16 mouse cellular contexts compared by ENCODE assay signal in genomic region chr16:41729911-41730310, GRCm38 (mm10).
DNase-seq lines count a peak whose midpoint lies in the region; ATAC-seq and TF ChIP-seq lines count a peak whose summit lies in the region.
"Had no signal": no experiment of that assay in that cellular context is flagged by ENCODE, and none has a peak within 500 bp of the region (broad histone marks: within the 10 kb centered on the region; RNA-seq: fewer than 3 reads in every experiment).

No protein-coding gene starts in this region.

- H3K4me2 ChIP-seq in forebrain, embryonic 15.5 days (replicated peaks) = no peak overlapping the region
- no peak overlapping the region for H3K4me2 ChIP-seq in forebrain, embryonic 12.5 days
- H3K4me2 ChIP-seq: embryonic facial prominence, embryonic 13.5 days; hindbrain, embryonic 15.5 days had no signal

- H3K27me3 ChIP-seq in forebrain, embryonic 15.5 days = no peaks in the 10 kb centered on the region
- H3K27me3 ChIP-seq in forebrain, embryonic 12.5 days = no peaks in the 10 kb centered on the region
- H3K27me3 ChIP-seq: embryonic facial prominence, embryonic 13.5 days; hindbrain, embryonic 15.5 days had no signal

- no peak for TF ChIP-seq CTCF in layer of hippocampus, adult 2 months (conservative IDR thresholded peaks at IDR 0.05)

- peak; percentile 71 for DNase-seq in cerebellum, adult 9-10 months
- no peak for DNase-seq in cerebellum, adult 9-11 months
- no peak for DNase-seq in layer of hippocampus, adult 2 months (ENCODE audit: low spot score in 2 of 2)
- no peak for DNase-seq in layer of hippocampus, postnatal 36 days
- no peak for DNase-seq in heart, postnatal 10 days
- DNase-seq: adrenal gland, postnatal 10 days; gastrocnemius, postnatal 10 days; heart, adult 18-20 months; heart, postnatal 14 days; kidney, adult 2 months had no signal

- WGBS in forebrain, embryonic 15.5 days = 88% methylated on average over 1 of the region's 1 CpGs
- WGBS in forebrain, embryonic 12.5 days = 88% methylated on average over 1 of the region's 1 CpGs

- peaks cover 18% of the 10 kb centered on the region for H3K4me1 ChIP-seq in forebrain, embryonic 15.5 days
- H3K4me1 ChIP-seq in forebrain, embryonic 12.5 days = no peaks in the 10 kb centered on the region
- H3K4me1 ChIP-seq: embryonic facial prominence, embryonic 13.5 days; heart, embryonic 10.5 days had no signal

- no peak overlapping the region for H3K4me3 ChIP-seq in forebrain, embryonic 15.5 days
- no peak overlapping the region for H3K4me3 ChIP-seq in forebrain, embryonic 12.5 days (replicated peaks)
- H3K4me3 ChIP-seq in layer of hippocampus, adult 2 months = no peak overlapping the region
- H3K4me3 ChIP-seq: embryonic facial prominence, embryonic 13.5 days; heart, embryonic 10.5 days; hindbrain, embryonic 15.5 days had no signal

- no peak for ATAC-seq in forebrain, embryonic 15.5 days (replicated peaks)
- no peak for ATAC-seq in forebrain, embryonic 12.5 days (ENCODE audit: low FRiP score)
- ATAC-seq: intestine, embryonic 16.5 days had no signal

- no peak overlapping the region for H3K9ac ChIP-seq in forebrain, embryonic 15.5 days (replicated peaks)
- H3K9ac ChIP-seq in forebrain, embryonic 12.5 days = no peak overlapping the region
- H3K9ac ChIP-seq: embryonic facial prominence, embryonic 13.5 days; hindbrain, embryonic 15.5 days had no signal

- peak overlapping the region; percentile 78 for H3K27ac ChIP-seq in forebrain, embryonic 15.5 days (replicated peaks)
- no peak overlapping the region for H3K27ac ChIP-seq in forebrain, embryonic 12.5 days
- H3K27ac ChIP-seq in layer of hippocampus, adult 2 months = peak overlapping the region; percentile 86
- H3K27ac ChIP-seq: embryonic facial prominence, embryonic 13.5 days; heart, embryonic 10.5 days had no signal

- H3K36me3 ChIP-seq in forebrain, embryonic 15.5 days = no peaks in the 10 kb centered on the region
- no peaks in the 10 kb centered on the region for H3K36me3 ChIP-seq in forebrain, embryonic 12.5 days (replicated peaks)
- H3K36me3 ChIP-seq: embryonic facial prominence, embryonic 13.5 days; heart, embryonic 10.5 days; hindbrain, embryonic 15.5 days had no signal

- intact Hi-C loops in heart, postnatal 10 days (cut with DNase I) = no loop called here

- H3K9me3 ChIP-seq in forebrain, embryonic 15.5 days = no peaks in the 10 kb centered on the region
- H3K9me3 ChIP-seq in forebrain, embryonic 12.5 days = no peaks in the 10 kb centered on the region
- H3K9me3 ChIP-seq: embryonic facial prominence, embryonic 13.5 days; heart, embryonic 10.5 days; hindbrain, embryonic 15.5 days had no signal
